Mouse (Mus musculus): ENCODE data around the gene Cacnb4.

- TF ChIP-seq FLI1 (IDR thresholded peaks at IDR 0.05; ENCODE audit: low read length) = no peak
- TF ChIP-seq GATA1 (IDR thresholded peaks at IDR 0.05; ENCODE audit: borderline replicate concordance, low read length) = no peak
Measured at GRCm38 (mm10) chr2:52626266-52626665, 50.4 kb downstream of the Cacnb4 start.

Data from megakaryocyte, embryonic 14.5 days (primary cell).